7 mouse cellular contexts compared by ENCODE assay signal in genomic region chr5:146832769-146833448, GRCm38 (mm10). TPM values are rescaled to one million over a fixed set of nuclear protein-coding genes. Genes with fewer than 3 reads are reported as not detected.
DNase-seq lines count a peak whose midpoint lies in the region; ATAC-seq lines count a peak whose summit lies in the region.

Gene Rpl21 (plus strand): TSS chr5:146832890.

- peak within 1 kb of the TSS; percentile 95 for H3K9ac ChIP-seq in intestine, embryonic 15.5 days

- no peaks in the 10 kb centered on the region for H3K9me3 ChIP-seq in intestine, embryonic 15.5 days
- H3K9me3 ChIP-seq in midbrain, embryonic 10.5 days (replicated peaks), result no peaks in the 10 kb centered on the region

- under 1% methylated on average over 60 of the region's 60 CpGs for WGBS in intestine, embryonic 15.5 days
- WGBS in midbrain, embryonic 10.5 days, result under 1% methylated on average over 60 of the region's 60 CpGs

- H3K4me2 ChIP-seq in intestine, embryonic 15.5 days (replicated peaks), result peak within 1 kb of the TSS; percentile 70

- H3K27me3 ChIP-seq in intestine, embryonic 15.5 days (replicated peaks), result no peaks in the 10 kb centered on the region
- H3K27me3 ChIP-seq in midbrain, embryonic 10.5 days (ENCODE audit: low read depth, poor library complexity, severe bottlenecking), result no peaks in the 10 kb centered on the region

- H3K4me1 ChIP-seq in intestine, embryonic 15.5 days (replicated peaks), result 0 out of 2 replicates have a peak, but pooled peaks cover 3% of the 10 kb centered on the region
- peaks cover 15% of the 10 kb centered on the region for H3K4me1 ChIP-seq in midbrain, embryonic 10.5 days

- H3K27ac ChIP-seq in intestine, embryonic 15.5 days, result peak within 1 kb of the TSS; percentile 84
- peak within 1 kb of the TSS; percentile 99 for H3K27ac ChIP-seq in midbrain, embryonic 10.5 days (replicated peaks)

- peak; percentile 94 for DNase-seq in adrenal gland, adult 2 months
- peak; percentile 87 for DNase-seq in embryo, embryonic 11.5 days (ENCODE audit: low read depth, low spot score)
- DNase-seq in gastrocnemius, postnatal 36 days, result peak; percentile 89 to 98
- DNase-seq in left cerebral cortex, postnatal 25 days (ENCODE audit: low spot score in 2 of 2), result peak; percentile 97
- peak; percentile 95 for DNase-seq in midbrain, embryonic 10.5 days (ENCODE audit: low spot score)
- peak; percentile 90 for DNase-seq in right cerebral cortex, postnatal 4 days

- H3K36me3 ChIP-seq in intestine, embryonic 15.5 days, result peaks cover 19% of the 10 kb centered on the region
- H3K36me3 ChIP-seq in midbrain, embryonic 10.5 days, result peaks cover 39% of the 10 kb centered on the region

- intact Hi-C loops in gastrocnemius, postnatal 36 days (cut with DNase I), result loop anchor here (2.0 kb wide), 1 partner anchor 38 kb away; the partner anchor contains the start of gene Usp12
- intact Hi-C loops in left cerebral cortex, postnatal 25 days (cut with DNase I), result loop anchor here (1.0 kb wide), 1 partner anchor 39 kb away; no protein-coding TSS in a partner anchor

- ATAC-seq in intestine, embryonic 15.5 days, result peak; percentile 99

- H3K4me3 ChIP-seq in intestine, embryonic 15.5 days (replicated peaks), result peak within 1 kb of the TSS; percentile 72
- H3K4me3 ChIP-seq in midbrain, embryonic 10.5 days, result peak within 1 kb of the TSS; percentile 98

RNA-seq across cellular contexts. Expression of gene Rpl21, which starts in this region (rescaled TPM):
- 100 to 1,000 TPM; 308 to 315 TPM for total RNA-seq in adrenal gland, adult 2 months (2021)
- polyA plus RNA-seq in adrenal gland, adult 2 months (2012; rRNA removed), result 5.2 and 5.3 TPM in 2 replicates
- 100 to 1,000 TPM; 104 to 128 TPM for total RNA-seq in gastrocnemius, postnatal 36 days (2021)
- 548 and 585 TPM in 2 replicates for polyA plus RNA-seq in intestine, embryonic 15.5 days (2015; fragmentation: Nextera tagmentation; extraction: Ambion mirVana)
- total RNA-seq in left cerebral cortex, postnatal 25 days (2021), result 100 to 1,000 TPM; 151 to 154 TPM
- 451 and 536 TPM in 2 replicates for polyA plus RNA-seq in midbrain, embryonic 10.5 days (2016; fragmentation: Nextera tagmentation; extraction: Ambion mirVana)

Comparison
In these comparisons a context has a peak if more than half of its experiments do, and no peak if none do; other contexts are left out.
1. Peak in every context shown above with its lines: DNase-seq, ATAC-seq, H3K4me3 ChIP-seq and H3K27ac ChIP-seq.
2. RNA of gene Rpl21 (polyA plus RNA-seq): 548 to 585 TPM in intestine, embryonic 15.5 days and 451 to 536 TPM in midbrain, embryonic 10.5 days; 5.2 to 5.3 TPM in adrenal gland, adult 2 months; every median in the first group is over 10 times any median in the second.